Comparison of ENCODE assay signal across 25 mouse cellular contexts in genomic region chr9:121632891-121633290, GRCm38 (mm10). TPM values are rescaled to one million over a fixed set of nuclear protein-coding genes. Genes with fewer than 3 reads are reported as not detected.
DNase-seq lines count a peak whose midpoint lies in the region; ATAC-seq and TF ChIP-seq lines count a peak whose summit lies in the region.
"Had no signal": no experiment of that assay in that cellular context is flagged by ENCODE, and none has a peak within 500 bp of the region (broad histone marks: within the 10 kb centered on the region; RNA-seq: fewer than 3 reads in every experiment).

No protein-coding gene starts in this region.

- H3K4me3 ChIP-seq in gastrocnemius, adult 2 months = no peak overlapping the region
- no peak overlapping the region for H3K4me3 ChIP-seq in intestine, embryonic 16.5 days (ENCODE audit: low read length)
- H3K4me3 ChIP-seq in intestine, embryonic 15.5 days (replicated peaks) = no peak overlapping the region
- no peak overlapping the region for H3K4me3 ChIP-seq in small intestine, adult 2 months (ENCODE audit: low read depth, low read length)
- H3K4me3 ChIP-seq: embryonic facial prominence, embryonic 10.5 days; embryonic facial prominence, embryonic 12.5 days; forebrain, embryonic 13.5 days; forebrain, embryonic 15.5 days had no signal

- no peak for TF ChIP-seq CTCF in gastrocnemius, adult 2 months (IDR thresholded peaks at IDR 0.05)
- TF ChIP-seq CTCF in small intestine, adult 2 months (IDR thresholded peaks at IDR 0.05; ENCODE audit: extremely low read depth, insufficient read length, insufficient replicate concordance, low read depth, low read length) = no peak

- H3K9ac ChIP-seq in intestine, embryonic 16.5 days (ENCODE audit: low read depth, low read length) = no peak overlapping the region
- no peak overlapping the region for H3K9ac ChIP-seq in intestine, embryonic 15.5 days
- H3K9ac ChIP-seq: embryonic facial prominence, embryonic 12.5 days; forebrain, embryonic 13.5 days; forebrain, embryonic 15.5 days had no signal

- intact Hi-C loops in gastrocnemius, adult 2 months (cut with DNase I) = no loop called here

- peak overlapping the region; percentile 43; the same call in 1 of the 2 replicates for H3K27ac ChIP-seq in gastrocnemius, adult 2 months
- no peak overlapping the region for H3K27ac ChIP-seq in intestine, embryonic 16.5 days (ENCODE audit: low read length)
- H3K27ac ChIP-seq in intestine, embryonic 15.5 days = no peak overlapping the region
- H3K27ac ChIP-seq in small intestine, adult 2 months (ENCODE audit: insufficient read depth, low read depth, low read length) = peak overlapping the region; percentile 58; the same call in 1 of the 2 replicates
- H3K27ac ChIP-seq: embryonic facial prominence, embryonic 10.5 days; embryonic facial prominence, embryonic 12.5 days; forebrain, embryonic 13.5 days; forebrain, embryonic 15.5 days had no signal

- no peaks in the 10 kb centered on the region for H3K9me3 ChIP-seq in intestine, embryonic 16.5 days (ENCODE audit: control insufficient read depth, low read length)
- H3K9me3 ChIP-seq in intestine, embryonic 15.5 days = no peaks in the 10 kb centered on the region
- H3K9me3 ChIP-seq: embryonic facial prominence, embryonic 10.5 days; embryonic facial prominence, embryonic 12.5 days; forebrain, embryonic 13.5 days; forebrain, embryonic 15.5 days; G1E had no signal

- no peaks in the 10 kb centered on the region for H3K36me3 ChIP-seq in intestine, embryonic 16.5 days (ENCODE audit: control insufficient read depth, insufficient read depth, low read length)
- no peaks in the 10 kb centered on the region for H3K36me3 ChIP-seq in intestine, embryonic 15.5 days
- no peaks in the 10 kb centered on the region for H3K36me3 ChIP-seq in small intestine, adult 2 months (ENCODE audit: control insufficient read depth, insufficient read depth, low read length)
- H3K36me3 ChIP-seq: embryonic facial prominence, embryonic 10.5 days; embryonic facial prominence, embryonic 12.5 days; forebrain, embryonic 15.5 days; G1E had no signal

- no peak for DNase-seq in gastrocnemius, adult 2 months
- no peak for DNase-seq in gastrocnemius, adult 18-20 months (ENCODE audit: low spot score)
- DNase-seq: adrenal gland, adult 8-10 months; adrenal gland, postnatal 14 days; adrenal gland, postnatal 36 days; B cell, adult 2 months; cerebellum, adult 11-12 months; cerebellum, adult 2 months; cerebellum, adult 9-10 months; cerebellum, postnatal 10 days; cerebellum, postnatal 25 days had no signal

- WGBS in intestine, embryonic 16.5 days = 87% methylated on average over 10 of the region's 10 CpGs
- 85% methylated on average over 10 of the region's 10 CpGs for WGBS in intestine, embryonic 15.5 days
- WGBS in small intestine, adult 2 months = 85% methylated on average over 10 of the region's 10 CpGs

- peaks cover 10% of the 10 kb centered on the region for H3K4me1 ChIP-seq in intestine, embryonic 16.5 days (ENCODE audit: control insufficient read depth, insufficient read depth, low read length)
- 0 out of 2 replicates have a peak, but pooled peaks cover 4% of the 10 kb centered on the region for H3K4me1 ChIP-seq in intestine, embryonic 15.5 days (replicated peaks)
- peaks cover 47% of the 10 kb centered on the region for H3K4me1 ChIP-seq in small intestine, adult 2 months (ENCODE audit: control insufficient read depth, insufficient read depth, insufficient read length, low read length)
- H3K4me1 ChIP-seq: embryonic facial prominence, embryonic 12.5 days; forebrain, embryonic 13.5 days; forebrain, embryonic 15.5 days had no signal

- ATAC-seq in intestine, embryonic 16.5 days = 0 out of 2 replicates have a peak, but pooled peaks have one; percentile 38
- ATAC-seq in intestine, embryonic 15.5 days = no peak
- ATAC-seq: activated CD4-positive, CD25-positive, alpha-beta regulatory T cell, adult 4 months; CD4-positive, CD25-positive, alpha-beta regulatory T cell, adult 4 months; forebrain, embryonic 13.5 days; forebrain, embryonic 15.5 days; Patski had no signal

- no peak for TF ChIP-seq POLR2A in small intestine, adult 2 months (IDR thresholded peaks at IDR 0.05; ENCODE audit: low read depth, low read length)

- no peaks in the 10 kb centered on the region for H3K27me3 ChIP-seq in intestine, embryonic 16.5 days (replicated peaks; ENCODE audit: control insufficient read depth, insufficient read depth, low read length)
- H3K27me3 ChIP-seq in intestine, embryonic 15.5 days (replicated peaks) = no peaks in the 10 kb centered on the region
- H3K27me3 ChIP-seq in small intestine, adult 2 months (ENCODE audit: control insufficient read depth, insufficient read depth, low read length) = no peaks in the 10 kb centered on the region
- H3K27me3 ChIP-seq: forebrain, embryonic 15.5 days had no signal

- no peak overlapping the region for H3K4me2 ChIP-seq in intestine, embryonic 16.5 days (ENCODE audit: low read depth, low read length)
- no peak overlapping the region for H3K4me2 ChIP-seq in intestine, embryonic 15.5 days (replicated peaks)
- H3K4me2 ChIP-seq: embryonic facial prominence, embryonic 12.5 days; forebrain, embryonic 13.5 days; forebrain, embryonic 15.5 days had no signal

RNA-seq across cellular contexts. Expression of gene Lyzl4, which starts 9.0 kb away (rescaled TPM):
- total RNA-seq in gastrocnemius, adult 2 months (2021) = not detected
- total RNA-seq in gastrocnemius, adult 18-20 months (2021) = not detected
- not detected in 2 replicates for polyA plus RNA-seq in intestine, embryonic 16.5 days (2015; fragmentation: Nextera tagmentation; extraction: Ambion mirVana)
- not detected in 2 replicates for polyA plus RNA-seq in intestine, embryonic 15.5 days (2015; fragmentation: Nextera tagmentation; extraction: Ambion mirVana)
- 0.32 TPM in 1 of 2 replicates, not detected in the other for polyA plus RNA-seq in small intestine, adult 2 months (2012; rRNA removed)
- total RNA-seq: adrenal gland, adult 18-20 months; adrenal gland, postnatal 14 days; adrenal gland, postnatal 36 days; CH12.LX; G1E had no signal
- polyA plus RNA-seq: activated CD4-positive, CD25-positive, alpha-beta regulatory T cell, adult 4 months; CD4-positive, CD25-positive, alpha-beta regulatory T cell, adult 4 months; embryonic facial prominence, embryonic 10.5 days; forebrain, embryonic 11.5 days; forebrain, embryonic 13.5 days; forebrain, embryonic 15.5 days; G1E; Patski had no signal

RNA-seq across cellular contexts. Expression of gene Vipr1, which starts 9.6 kb away (rescaled TPM):
- total RNA-seq in gastrocnemius, adult 2 months (2021) = 1 to 10 TPM; 1.5 to 2.1 TPM
- total RNA-seq in gastrocnemius, adult 18-20 months (2021) = 1 to 10 TPM; 1.1 to 1.5 TPM
- 6.8 and 8.9 TPM in 2 replicates for polyA plus RNA-seq in intestine, embryonic 16.5 days (2015; fragmentation: Nextera tagmentation; extraction: Ambion mirVana)
- polyA plus RNA-seq in intestine, embryonic 15.5 days (2015; fragmentation: Nextera tagmentation; extraction: Ambion mirVana) = 6.1 and 7.0 TPM in 2 replicates
- 43.5 and 171 TPM in 2 replicates for polyA plus RNA-seq in small intestine, adult 2 months (2012; rRNA removed)
- polyA plus RNA-seq: G1E, Patski had no signal

Comparison
In these comparisons a context has a peak if more than half of its experiments do, and no peak if none do; other contexts are left out.
1. H3K27ac ChIP-seq: peak in gastrocnemius, adult 2 months (single experiment) and small intestine, adult 2 months (single experiment); none in intestine, embryonic 16.5 days (single experiment) and intestine, embryonic 15.5 days (single experiment).